Mouse (Mus musculus) gastrocnemius, postnatal 10 days (tissue): ENCODE data around the gene RPS10-NUDT3. TPM values are rescaled to one million over a fixed set of nuclear protein-coding genes. Genes with fewer than 3 reads are reported as not detected.

Experiments used
- DNase-seq: peaks from one replicate; pipeline ENCODE4 v3.0.0; 2021; ENCODE audit warnings: mixed read lengths
- long read RNA-seq, 2 experiments: library from polyadenylated mRNA; stranded (forward); transcript quantifications; one replicate each; pipeline ENCODE4 v2.0.0; 2021
- total RNA-seq, 2 experiments: library from RNA; stranded (reverse); gene quantifications; 2 replicates each; pipeline ENCODE4 v1.2.3; 2021

RPS10-NUDT3 gene
- not detected for total RNA-seq
- long read RNA-seq, experiment 1: 0 reads
- long read RNA-seq, experiment 2, partial matches to known transcripts: 1 of 1 reads
- long read RNA-seq, experiment 2, other reads (novel, unspliced or antisense): 0 of 1 reads

DNA sequence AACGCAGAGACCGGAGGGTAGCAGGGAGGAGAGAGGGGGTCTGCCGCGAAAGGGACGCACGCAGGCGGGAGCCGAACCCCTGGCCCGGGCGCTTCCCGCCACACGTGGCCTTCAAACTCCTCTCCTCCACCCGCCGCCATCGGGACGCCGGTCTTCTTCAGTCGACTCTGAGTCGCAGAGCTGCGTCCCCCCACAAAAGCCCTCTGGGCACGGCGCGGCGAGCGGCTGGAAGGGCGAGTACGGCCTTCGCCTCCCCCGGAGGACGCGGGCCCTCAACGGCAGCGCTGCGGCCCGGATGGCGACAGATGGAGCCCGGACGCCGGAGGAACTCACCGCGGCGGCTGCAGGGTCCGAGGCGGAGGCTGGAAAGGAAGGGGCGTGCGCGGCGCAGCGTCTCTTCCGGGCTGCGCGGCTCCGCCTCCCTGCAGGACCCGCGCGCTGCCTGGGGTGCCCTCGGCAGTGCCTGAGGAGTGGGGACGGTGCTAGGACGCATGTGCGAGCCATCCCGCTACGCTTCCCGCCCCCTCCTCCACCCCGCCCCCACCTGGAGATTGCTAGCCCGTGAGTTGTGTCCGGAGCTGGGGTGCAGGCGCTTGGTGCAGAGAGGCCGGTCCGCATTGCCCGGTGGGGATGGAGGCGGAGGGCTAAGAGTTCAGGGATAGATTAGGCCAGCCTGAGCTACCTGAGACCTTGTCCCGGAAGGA lies at the start of gene RPS10-NUDT3:
Gene RPS10-NUDT3 (minus strand): TSS at position 352 of the 704 bp plus-strand sequence.
- peak; percentile 88 for DNase-seq

DNA sequence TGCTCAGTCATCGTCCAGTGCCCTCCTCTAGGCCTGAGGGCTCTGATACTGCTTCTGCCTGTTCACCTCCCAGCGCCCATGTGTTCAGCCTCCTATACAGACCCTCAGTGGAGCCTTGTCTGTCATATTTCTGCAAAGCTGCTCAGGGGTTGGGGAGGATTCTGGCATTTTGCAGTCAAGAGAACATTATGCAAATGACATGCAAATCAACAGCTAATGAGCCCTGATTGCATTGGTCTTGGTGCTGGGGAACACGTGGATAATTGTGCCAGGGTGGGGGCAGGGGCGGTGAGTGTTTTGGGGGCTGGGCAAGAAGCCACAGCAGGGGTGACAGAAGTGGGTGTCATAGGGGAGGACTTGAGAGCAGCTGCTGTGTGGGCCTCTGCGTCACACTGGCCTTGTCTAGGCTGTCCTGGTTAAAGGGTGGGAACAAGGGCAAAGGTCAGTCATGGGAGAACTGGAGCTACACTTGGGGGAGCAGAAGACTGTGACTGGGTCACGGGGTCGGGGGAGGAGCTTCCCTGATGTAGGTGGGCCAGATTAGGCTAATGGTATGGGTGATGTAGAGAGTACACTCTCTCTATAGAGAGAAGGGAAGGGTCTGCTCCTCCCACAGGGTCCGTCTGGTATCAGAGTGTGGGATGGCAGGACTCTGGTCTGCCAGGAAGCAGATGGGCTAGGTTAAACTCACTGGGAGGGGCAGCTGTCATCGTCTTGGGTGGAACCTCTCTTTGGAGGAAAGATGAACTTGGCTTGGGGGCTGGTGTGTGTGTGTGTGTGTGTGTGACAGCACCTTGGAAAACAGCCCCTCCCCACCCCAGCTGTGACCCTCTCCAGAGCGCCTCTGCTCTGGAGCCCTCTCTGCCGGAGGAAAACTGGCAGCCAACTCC lies 44.1 kb upstream of the RPS10-NUDT3 start:
- no peak for DNase-seq

- DNase-seq: no peak
Measured at GRCm38 (mm10) chr17:27677756-27678155, 42.7 kb upstream of the RPS10-NUDT3 start.

- DNase-seq: no peak
Measured at GRCm38 (mm10) chr17:27676270-27676669, 41.2 kb upstream of the RPS10-NUDT3 start.

DNA sequence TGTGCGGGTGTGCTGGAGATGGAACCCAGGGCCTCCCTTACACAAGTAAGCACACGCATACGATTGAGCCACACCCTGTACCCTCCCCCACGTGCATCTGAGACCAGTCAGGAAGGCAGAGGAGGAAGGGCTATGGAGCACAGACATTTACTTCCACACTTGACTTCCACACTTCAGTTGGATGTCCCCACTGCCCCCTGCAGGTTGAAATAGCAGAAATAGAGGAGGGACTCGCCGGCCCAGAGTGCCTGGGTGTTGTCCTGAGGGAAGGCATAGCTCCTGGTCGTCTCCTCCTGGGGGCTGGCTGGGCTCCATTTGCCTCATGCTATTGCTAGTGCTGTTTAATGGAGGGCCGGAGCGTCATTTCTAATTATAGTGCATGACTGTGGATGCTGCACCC lies 40.4 kb upstream of the RPS10-NUDT3 start:
- DNase-seq: no peak

DNA sequence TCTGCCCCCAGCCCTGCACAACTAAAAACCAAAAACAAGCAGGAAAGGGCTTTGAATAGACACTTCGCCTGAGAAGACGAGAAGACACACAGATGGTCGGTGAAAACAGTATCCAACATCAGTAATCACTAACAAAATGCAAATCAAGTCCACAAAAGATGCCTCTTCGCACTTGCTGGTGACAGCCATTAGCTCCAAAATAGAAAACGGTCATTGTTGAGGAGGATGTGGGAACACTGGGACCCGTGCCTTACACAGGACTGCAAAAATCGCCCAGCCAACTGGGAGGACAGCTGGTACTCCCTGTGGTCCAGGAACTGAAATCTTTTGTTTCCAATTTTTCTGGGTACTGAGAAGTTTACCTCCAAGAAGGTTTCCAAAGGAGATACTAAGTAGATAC lies 38.9 kb upstream of the RPS10-NUDT3 start:
- no peak for DNase-seq

DNA sequence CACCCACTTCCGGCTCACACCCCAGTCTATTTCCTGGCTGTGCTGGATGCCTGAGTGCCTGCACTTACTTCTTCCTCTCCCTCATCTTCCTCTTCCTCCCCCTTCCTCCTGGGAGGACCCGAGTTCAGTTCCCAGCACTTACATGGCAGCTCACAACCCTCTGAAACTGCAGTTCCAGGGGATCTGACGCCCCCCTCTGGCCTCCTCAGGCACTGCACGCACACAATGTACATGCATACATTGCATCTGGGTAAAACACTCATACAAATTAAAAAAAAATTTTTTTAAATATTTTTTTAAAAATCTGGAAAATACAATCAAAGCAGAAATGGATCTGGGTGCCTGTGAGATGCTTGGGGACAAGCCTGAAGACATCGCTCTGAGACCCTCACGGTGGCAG lies 36.7 kb upstream of the RPS10-NUDT3 start:
- no peak for DNase-seq

GRCm38 (mm10) chr17:27658767-27659166 lies 23.7 kb upstream of the RPS10-NUDT3 start:
- DNase-seq: no peak

DNA sequence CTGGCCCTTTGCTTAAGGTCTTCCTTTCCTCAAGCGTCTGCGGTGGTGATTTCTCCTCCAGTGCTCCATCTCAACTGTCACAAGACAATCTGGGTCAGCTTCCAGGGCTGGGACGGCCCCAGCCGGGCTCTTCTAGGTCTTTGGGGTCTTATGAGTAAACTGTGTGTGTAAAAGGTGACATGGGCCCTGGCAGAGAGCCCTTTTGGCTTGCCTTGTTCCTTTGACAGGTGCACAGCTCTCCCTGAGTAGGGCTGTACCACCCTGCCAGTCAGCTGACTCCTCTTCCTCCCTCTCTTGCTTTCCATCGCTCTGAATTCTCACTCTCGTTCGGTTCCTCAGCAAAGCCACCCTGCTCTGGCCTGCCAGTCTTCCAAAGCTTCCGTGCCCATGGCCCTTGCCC lies 22.1 kb upstream of the RPS10-NUDT3 start:
- no peak for DNase-seq

DNA sequence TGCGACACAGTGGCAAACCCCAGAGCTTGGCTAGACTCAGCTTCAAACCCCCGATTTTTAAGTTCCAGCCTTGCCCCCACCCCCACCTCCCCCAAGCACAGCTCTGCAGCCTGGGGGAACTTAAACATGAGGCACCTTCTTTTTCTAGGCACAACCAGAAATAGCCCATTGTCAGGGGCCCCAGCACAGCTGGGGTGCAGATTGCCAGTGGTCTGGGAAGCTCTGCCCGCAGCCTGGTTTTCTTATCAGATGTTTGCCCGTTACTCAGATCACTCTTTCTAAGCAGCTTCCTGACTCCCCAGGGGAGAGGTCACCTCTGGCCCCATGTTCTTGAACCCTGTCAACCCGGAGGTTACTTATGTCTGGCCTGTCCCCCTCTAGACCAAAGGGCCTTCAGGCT lies 21.4 kb upstream of the RPS10-NUDT3 start:
- DNase-seq: no peak

- DNase-seq: no peak
Measured at GRCm38 (mm10) chr17:27656011-27656399, 21.0 kb upstream of the RPS10-NUDT3 start.

GRCm38 (mm10) chr17:27655089-27656010 lies 20.3 kb upstream of the RPS10-NUDT3 start, which contains the start of gene Pacsin1:
Gene Pacsin1, plus strand, starts transcription at chr17:27655509.
- DNase-seq: peak; percentile 25

- no peak for DNase-seq
Measured at GRCm38 (mm10) chr17:27653253-27653959, 18.4 kb upstream of the RPS10-NUDT3 start.

GRCm38 (mm10) chr17:27652046-27652790 lies 17.2 kb upstream of the RPS10-NUDT3 start:
- DNase-seq: no peak

- no peak for DNase-seq
Measured at GRCm38 (mm10) chr17:27650586-27650985, 15.6 kb upstream of the RPS10-NUDT3 start.

DNA sequence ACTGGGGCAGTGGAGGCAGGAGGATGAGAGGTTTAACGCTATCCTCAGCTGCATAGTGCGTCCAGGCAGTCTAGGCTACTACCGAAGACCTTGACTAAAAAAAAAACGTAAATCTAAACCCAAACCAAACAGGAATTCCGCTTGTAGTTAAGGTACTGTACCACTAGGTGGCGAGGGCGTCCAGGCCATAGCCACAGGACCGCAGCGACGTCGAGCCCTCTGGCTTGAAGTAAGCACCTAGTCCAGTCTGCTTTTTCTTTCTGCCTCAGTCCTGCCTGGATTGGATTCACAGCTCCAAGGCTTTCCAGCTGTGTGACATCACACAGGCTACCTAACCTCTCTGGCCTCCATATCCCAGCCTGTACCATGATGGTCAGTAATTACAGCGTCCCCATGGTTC lies 15.1 kb upstream of the RPS10-NUDT3 start:
- DNase-seq: peak; percentile 43

GRCm38 (mm10) chr17:27645807-27646206 lies 10.8 kb upstream of the RPS10-NUDT3 start:
- DNase-seq: no peak

DNA sequence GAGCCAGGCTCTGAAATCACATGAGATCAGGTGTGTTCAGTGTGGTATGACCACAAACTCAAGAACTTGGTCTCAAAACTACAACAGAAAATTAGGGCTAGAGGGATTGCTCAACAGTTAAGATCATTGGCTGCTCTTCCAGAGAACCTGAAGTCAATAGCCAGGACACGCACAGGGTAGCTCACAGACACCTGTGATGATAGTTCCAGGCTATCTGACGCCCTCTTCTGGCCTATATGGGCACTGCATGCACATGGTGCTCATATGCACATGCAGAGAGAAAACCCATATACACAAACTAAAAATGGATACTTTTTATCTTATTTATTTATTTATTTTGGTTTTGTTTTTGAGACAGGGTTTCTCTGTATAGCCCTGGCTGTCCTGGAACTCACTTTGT lies 9.6 kb upstream of the RPS10-NUDT3 start:
- no peak for DNase-seq

- no peak for DNase-seq
Measured at GRCm38 (mm10) chr17:27643756-27644155, 8.7 kb upstream of the RPS10-NUDT3 start.

DNA sequence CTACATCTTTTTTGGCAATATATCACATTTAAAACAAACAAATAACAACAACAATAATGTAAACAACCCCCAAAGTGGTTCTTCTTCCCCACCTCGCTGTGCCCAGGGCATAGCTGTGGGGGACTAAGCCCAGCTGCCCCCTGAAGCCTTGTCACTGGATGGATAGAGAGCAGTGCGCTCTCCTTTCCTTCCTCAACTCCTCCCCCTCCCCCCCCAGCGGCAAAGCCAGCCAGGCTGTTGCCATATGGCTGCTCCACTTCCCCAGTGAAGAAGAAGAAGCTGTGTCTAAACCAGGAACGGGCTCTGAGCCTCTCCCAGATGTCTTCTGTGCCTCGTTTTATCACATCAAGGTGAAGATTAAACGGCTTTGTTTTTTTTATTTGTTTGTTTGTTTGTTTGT lies 8.1 kb upstream of the RPS10-NUDT3 start:
- DNase-seq: no peak
